Mouse (Mus musculus) intestine, embryonic 14.5 days (tissue): ENCODE measurements around the gene Susd4. TPM values are rescaled to one million over a fixed set of nuclear protein-coding genes. Genes with fewer than 3 reads are reported as not detected.

Source experiments
- ATAC-seq: fragments of 200-750 bp; cut with Nextera tagmentation; replicated peaks from 2 replicates; pipeline ENCODE4 v1.8.0; 2017; ENCODE audit warnings: low read depth, moderate number of reproducible peaks, moderate TSS enrichment, moderate library complexity; ENCODE audit not compliant: low FRiP score, low TSS enrichment
- DNase-seq: peaks from one replicate; pipeline ENCODE4 v3.0.0-alpha.2; 2018; ENCODE audit warnings: low spot score
- H3K27ac ChIP-seq: fragments of 300-500 bp; sonication (generic); 2 replicates; pipeline ENCODE4 v1.5.1; 2014; ENCODE audit warnings: low read depth, mild to moderate bottlenecking, control low read depth
- H3K27me3 ChIP-seq: fragments of 300-500 bp; sonication (generic); replicated peaks from 2 replicates; pipeline ENCODE4 v1.6.1; 2014; ENCODE audit warnings: low read length, control low read depth; ENCODE audit not compliant: control insufficient read depth, insufficient read depth
- H3K36me3 ChIP-seq: fragments of 300-500 bp; sonication (generic); 2 replicates; pipeline ENCODE4 v1.6.1; 2014; ENCODE audit warnings: low read length, control low read depth; ENCODE audit not compliant: control insufficient read depth, insufficient read depth
- H3K4me1 ChIP-seq: fragments of 300-500 bp; sonication (generic); replicated peaks from 2 replicates; pipeline ENCODE4 v1.6.1; 2014; ENCODE audit warnings: low read length, control low read depth, mixed read lengths; ENCODE audit not compliant: control insufficient read depth, insufficient read depth
- H3K4me2 ChIP-seq: fragments of 300-500 bp; sonication (generic); 2 replicates; pipeline ENCODE4 v1.6.1; 2014; ENCODE audit warnings: low read length
- H3K4me3 ChIP-seq: fragments of 300-500 bp; sonication (generic); 2 replicates; pipeline ENCODE4 v1.5.1; 2014; ENCODE audit warnings: low read depth, low read length, control low read depth, mixed read lengths
- H3K9ac ChIP-seq: fragments of 300-500 bp; sonication (generic); 2 replicates; pipeline ENCODE4 v1.6.1; 2014; ENCODE audit warnings: mild to moderate bottlenecking, low read length
- H3K9me3 ChIP-seq: fragments of 300-500 bp; sonication (generic); 2 replicates; pipeline ENCODE4 v1.6.1; 2016; ENCODE audit warnings: low read length, control low read depth; ENCODE audit not compliant: control insufficient read depth
- WGBS: fragments of 180-500 bp; shearing (Covaris S2); extraction: QIAGEN DNeasy Blood & Tissue Kit; methylation state at CpG from one replicate; pipeline ENCODE4 v1.1.7; 2014; 5-methylcytosine and 5-hydroxymethylcytosine counted together
- polyA plus RNA-seq: library from polyadenylated mRNA; unstranded; fragments of >200 nt; fragmentation: Nextera tagmentation; extraction: Ambion mirVana; gene quantifications from 2 replicates; pipeline ENCODE4 v1.2.1, GENCODE M21; 2014

Gene Susd4
- 24.5 and 26.9 TPM in 2 replicates for polyA plus RNA-seq

DNA sequence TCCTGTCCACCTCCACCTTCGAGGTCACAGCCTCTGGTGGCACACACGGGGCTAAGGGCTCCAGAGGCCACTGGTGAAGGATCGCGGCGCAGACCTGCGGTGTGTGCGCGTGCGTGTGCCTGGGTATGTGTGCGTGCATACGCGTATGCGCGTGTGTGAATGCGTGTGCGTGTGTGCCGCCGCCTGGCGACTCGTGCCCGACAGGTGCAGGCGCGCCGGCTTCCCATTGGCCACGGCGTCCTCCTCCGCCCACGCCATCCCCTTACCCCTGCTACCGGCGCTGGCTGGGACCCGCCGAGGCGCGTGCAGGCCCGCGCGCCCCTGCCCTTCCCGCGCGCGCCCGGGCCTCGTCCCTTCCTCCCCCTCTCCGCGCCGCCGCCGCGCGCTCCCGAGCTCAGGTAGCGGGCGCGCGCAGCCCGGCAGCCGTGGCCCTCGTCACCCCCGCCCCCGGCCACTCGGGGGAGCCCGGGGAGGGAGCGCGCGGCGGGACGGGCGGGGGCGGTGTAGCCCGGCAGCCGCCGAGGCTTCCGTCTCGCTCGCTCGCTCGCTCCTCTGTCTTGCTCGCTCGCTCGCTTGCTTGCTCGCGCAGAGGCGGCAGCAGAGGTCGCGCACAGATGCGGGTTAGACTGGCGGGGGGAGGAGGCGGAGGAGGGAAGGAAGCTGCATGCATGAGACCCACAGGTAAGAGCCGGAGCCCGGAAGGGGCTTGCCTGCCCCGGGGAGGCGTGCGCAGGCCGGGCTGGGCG is at the start of gene Susd4:
Susd4 (plus strand) TSS at position 145 of the 746 bp plus-strand sequence.
- no peaks in the 10 kb centered on the region for H3K36me3 ChIP-seq
- no peaks in the 10 kb centered on the region for H3K9me3 ChIP-seq
- peak within 1 kb of the TSS; percentile 46 for H3K9ac ChIP-seq
- peaks cover 9% of the 10 kb centered on the region for H3K4me1 ChIP-seq
- WGBS, result under 1% methylated on average over 88 of the region's 95 CpGs
- peak within 1 kb of the TSS; percentile 62 for H3K4me3 ChIP-seq
- H3K27me3 ChIP-seq, result peaks cover 7% of the 10 kb centered on the region
- peak within 1 kb of the TSS; percentile 58 for H3K27ac ChIP-seq
- H3K4me2 ChIP-seq, result peak within 1 kb of the TSS; percentile 71
- ATAC-seq, result peak; percentile 85
- peak; percentile 85 for DNase-seq

DNA sequence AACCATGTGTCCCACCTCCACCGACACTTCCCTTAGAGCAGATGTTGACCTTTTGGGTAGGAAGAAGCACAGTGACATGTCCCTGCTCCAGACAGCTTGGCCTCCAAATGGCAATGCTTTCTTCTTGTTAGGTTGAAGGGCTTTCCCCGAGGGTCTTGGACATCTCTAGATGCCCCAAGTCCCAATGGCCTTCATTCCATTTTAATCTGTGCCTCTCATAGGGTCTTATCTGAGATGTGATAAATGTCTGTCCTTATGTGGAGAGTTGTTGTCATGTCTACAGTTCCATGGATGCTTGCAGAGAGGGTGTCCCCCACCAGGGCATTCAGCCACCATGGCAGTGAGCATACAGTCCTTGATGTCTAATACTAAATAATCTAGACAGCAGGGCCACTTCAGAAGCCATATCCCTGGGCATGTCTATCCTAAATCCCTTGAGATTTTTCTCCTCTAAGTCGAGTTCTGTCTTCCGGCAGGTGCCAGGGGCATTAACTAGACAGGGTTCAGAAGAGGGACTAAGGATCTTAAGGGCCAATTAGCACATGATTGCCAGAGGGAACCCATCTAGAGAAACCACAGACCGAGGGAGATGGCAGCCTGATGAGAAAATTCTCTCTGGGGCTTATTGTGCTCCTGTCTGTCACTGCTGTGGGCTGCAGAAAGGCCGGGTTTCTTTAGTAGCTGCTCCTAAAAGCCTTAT is 49.3 kb upstream of the Susd4 start:
- no peak for DNase-seq
- no peak for ATAC-seq
- no peaks in the 10 kb centered on the region for H3K27me3 ChIP-seq

DNA sequence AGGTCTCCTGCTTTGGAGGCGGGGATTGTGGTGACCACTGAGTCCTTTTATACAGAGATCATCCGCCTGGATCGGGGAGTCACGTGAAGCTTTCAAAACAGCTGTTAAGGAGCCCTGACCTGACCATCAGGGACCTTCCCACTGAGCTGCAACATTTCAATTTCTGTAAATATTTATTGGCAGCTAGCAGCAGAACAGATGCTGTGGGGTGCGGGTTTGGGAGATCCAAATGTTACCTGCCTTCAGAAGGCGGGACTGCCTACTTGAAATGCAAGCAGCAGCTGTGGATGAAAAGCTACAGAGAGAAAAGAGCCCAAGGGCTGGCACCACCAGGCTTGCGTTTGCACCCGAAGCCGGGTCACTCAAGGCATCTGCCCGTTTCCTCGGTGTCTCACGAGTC is 36.1 kb upstream of the Susd4 start:
- H3K9me3 ChIP-seq, result no peaks in the 10 kb centered on the region
- H3K4me1 ChIP-seq, result peaks cover 5% of the 10 kb centered on the region; the same call in 1 of the 2 replicates
- no peak overlapping the region for H3K9ac ChIP-seq
- ATAC-seq, result no peak
- no peak overlapping the region for H3K4me2 ChIP-seq
- WGBS, result 41% methylated on average over 12 of the region's 12 CpGs
- H3K27ac ChIP-seq, result no peak overlapping the region
- no peak for DNase-seq
- no peak overlapping the region for H3K4me3 ChIP-seq
- H3K27me3 ChIP-seq, result no peaks in the 10 kb centered on the region
- no peaks in the 10 kb centered on the region for H3K36me3 ChIP-seq

More for the DNA sequence above, 49.3 kb upstream of the Susd4 start:
- no peak overlapping the region for H3K27ac ChIP-seq
- H3K36me3 ChIP-seq, result no peaks in the 10 kb centered on the region
- H3K9ac ChIP-seq, result no peak overlapping the region
- no peak overlapping the region for H3K4me2 ChIP-seq
- H3K4me3 ChIP-seq, result no peak overlapping the region
- H3K9me3 ChIP-seq, result no peaks in the 10 kb centered on the region
- H3K4me1 ChIP-seq, result no peaks in the 10 kb centered on the region
- 81% methylated on average over 6 of the region's 6 CpGs for WGBS

DNA sequence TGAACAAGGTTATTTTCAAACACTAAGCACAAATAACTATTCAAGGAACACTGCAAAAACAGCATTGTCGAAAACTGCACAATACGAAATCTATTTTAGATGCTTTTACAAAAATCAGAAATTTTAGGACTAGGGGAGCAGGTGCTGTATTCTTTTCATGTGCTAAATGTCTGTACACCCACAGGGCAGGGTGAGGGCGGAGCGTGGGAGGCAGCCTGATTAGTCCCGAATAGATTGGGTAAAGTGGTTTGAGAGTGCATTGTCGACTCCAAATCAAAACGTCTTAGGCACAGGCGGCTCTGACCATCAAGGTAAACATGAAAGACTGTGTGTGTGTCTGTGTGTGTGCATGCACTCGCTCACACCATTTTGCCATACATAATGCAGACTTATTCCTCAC is 34.7 kb upstream of the Susd4 start:
- H3K27me3 ChIP-seq, result no peaks in the 10 kb centered on the region
- DNase-seq (peak; percentile 34), ATAC-seq (no peak)
- H3K27ac ChIP-seq, result no peak overlapping the region
- no peaks in the 10 kb centered on the region for H3K36me3 ChIP-seq
- no peak overlapping the region for H3K4me2 ChIP-seq
- H3K9me3 ChIP-seq, result no peaks in the 10 kb centered on the region
- no peak overlapping the region for H3K9ac ChIP-seq
- no peak overlapping the region for H3K4me3 ChIP-seq
- peaks cover 14% of the 10 kb centered on the region for H3K4me1 ChIP-seq
- WGBS, result 85% methylated on average over 9 of the region's 9 CpGs

DNA sequence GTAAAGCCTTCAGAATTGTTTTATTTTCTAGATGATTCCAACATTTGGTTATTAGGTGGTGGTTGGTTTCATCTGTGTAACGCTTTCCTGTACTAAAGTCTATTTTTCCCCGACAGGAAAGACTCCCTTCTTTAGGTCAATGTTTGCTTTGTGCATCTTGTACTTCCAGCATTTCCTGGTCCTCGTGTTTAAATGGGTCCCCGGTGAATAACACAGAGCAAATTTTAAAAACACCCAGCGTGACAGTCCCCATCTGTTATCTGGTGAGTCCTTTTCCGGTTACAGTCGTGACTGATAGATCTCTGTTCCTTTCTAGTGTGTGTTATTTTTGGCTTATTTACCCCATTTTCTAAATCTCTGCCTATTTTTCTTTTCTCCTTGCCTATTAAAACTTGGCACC is 31.0 kb upstream of the Susd4 start:
- Histone ChIP-seq H3K27ac (no peak overlapping the region), H3K9ac (no peak overlapping the region), H3K9me3 (no peaks in the 10 kb centered on the region), H3K27me3 (no peaks in the 10 kb centered on the region), H3K4me1 (peaks cover 22% of the 10 kb centered on the region), H3K4me3 (no peak overlapping the region), H3K4me2 (no peak overlapping the region), H3K36me3 (no peaks in the 10 kb centered on the region)
- DNase-seq (no peak), ATAC-seq (no peak)
- WGBS, result 25% methylated on average over 7 of the region's 7 CpGs

DNA sequence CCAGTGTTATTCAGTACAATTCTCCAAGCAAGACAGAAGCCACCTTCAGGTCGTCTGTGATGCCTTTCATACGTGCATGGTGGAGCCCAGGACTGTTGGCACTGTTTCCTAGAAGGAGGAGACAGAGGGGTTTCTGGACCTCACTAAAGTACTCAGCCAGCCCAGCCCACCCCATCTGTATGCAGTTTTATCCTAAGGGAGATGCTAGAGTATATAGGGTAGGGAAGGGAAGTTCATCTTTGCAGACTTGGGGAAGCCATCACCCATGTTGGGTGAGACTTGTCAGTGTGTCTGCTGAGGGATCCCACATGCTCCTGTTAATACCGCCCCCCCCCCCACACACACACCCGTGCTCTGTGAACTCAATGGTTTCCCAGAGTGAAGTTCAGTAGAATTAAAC is 27.8 kb upstream of the Susd4 start:
- no peaks in the 10 kb centered on the region for H3K9me3 ChIP-seq
- H3K9ac ChIP-seq, result no peak overlapping the region
- H3K36me3 ChIP-seq, result no peaks in the 10 kb centered on the region
- H3K4me1 ChIP-seq, result peaks cover 22% of the 10 kb centered on the region
- H3K27me3 ChIP-seq, result no peaks in the 10 kb centered on the region
- ATAC-seq (no peak), DNase-seq (no peak)
- WGBS, result 36% methylated on average over 4 of the region's 4 CpGs
- peak overlapping the region; percentile 55; the same call in 1 of the 2 replicates for H3K27ac ChIP-seq
- no peak overlapping the region for H3K4me2 ChIP-seq
- H3K4me3 ChIP-seq, result no peak overlapping the region

DNA sequence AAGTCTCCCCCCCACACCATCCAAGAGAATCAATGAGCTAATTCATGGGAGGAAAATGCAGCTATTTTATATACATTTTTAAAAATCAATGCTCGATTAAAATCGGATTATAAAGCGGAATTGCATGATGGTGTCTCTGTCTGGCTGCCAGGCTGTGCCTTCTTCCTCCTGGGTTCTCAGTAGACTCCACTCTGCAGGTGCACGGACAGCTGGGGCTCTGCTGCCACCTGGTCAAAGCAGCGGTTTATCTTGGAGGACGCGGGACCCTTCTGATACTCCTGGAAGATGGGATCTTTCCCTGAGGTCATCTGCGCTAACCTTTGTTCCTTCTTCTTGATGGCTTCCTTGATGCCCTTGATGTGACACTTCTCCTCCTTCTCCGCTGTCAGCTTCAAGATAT is 16.6 kb upstream of the Susd4 start:
- Histone ChIP-seq H3K27me3 (no peaks in the 10 kb centered on the region), H3K36me3 (no peaks in the 10 kb centered on the region), H3K4me2 (no peak overlapping the region), H3K4me1 (no peaks in the 10 kb centered on the region), H3K27ac (no peak overlapping the region), H3K9ac (no peak overlapping the region), H3K4me3 (no peak overlapping the region), H3K9me3 (0 out of 2 replicates have a peak, but pooled peaks cover 2% of the 10 kb centered on the region)
- WGBS, result 91% methylated on average over 9 of the region's 9 CpGs
- no peak for ATAC-seq
- no peak for DNase-seq

DNA sequence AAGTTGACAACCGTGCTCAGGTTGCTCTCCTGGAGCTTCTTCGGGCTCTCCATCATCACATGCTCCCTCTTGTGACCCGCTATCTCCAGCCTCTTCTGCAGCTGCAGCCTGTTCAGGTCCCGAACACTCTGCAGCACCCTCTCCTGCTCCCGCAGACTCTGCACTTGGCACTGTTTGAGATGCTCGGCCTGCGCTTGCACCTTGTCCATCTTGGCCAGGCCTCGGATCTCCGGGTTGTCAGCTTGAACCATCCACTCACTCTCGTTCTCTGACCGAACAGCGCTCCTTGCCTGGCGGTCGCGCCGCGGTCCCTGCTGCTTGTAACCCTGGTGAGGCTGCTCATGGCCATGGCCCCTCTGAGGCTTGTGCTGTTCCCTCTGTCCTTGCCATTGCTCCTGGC is 15.8 kb upstream of the Susd4 start:
- Histone ChIP-seq H3K9me3 (0 out of 2 replicates have a peak, but pooled peaks cover 2% of the 10 kb centered on the region), H3K27me3 (no peaks in the 10 kb centered on the region), H3K4me1 (no peaks in the 10 kb centered on the region), H3K36me3 (no peaks in the 10 kb centered on the region), H3K4me2 (no peak overlapping the region), H3K4me3 (no peak overlapping the region), H3K9ac (no peak overlapping the region), H3K27ac (no peak overlapping the region)
- 80% methylated on average over 17 of the region's 17 CpGs for whole genome bisulfite sequencing
- no peak for DNase-seq
- no peak for ATAC-seq
